Mouse (Mus musculus): ENCODE results near the gene March4. TPM values are rescaled to one million over a fixed set of nuclear protein-coding genes. Genes with fewer than 3 reads are reported as not detected.

March4 gene
- total RNA-seq, 2 experiments from 2014 or later = 28.2 to 29.7 TPM

- DNase-seq (ENCODE audit: low spot score in 2 of 2) = no peak
These were observed 83.9 kb downstream of the March4 start for GRCm38 (mm10) chr1:72452839-72453238.

GRCm38 (mm10) chr1:72450790-72451189 lies 85.9 kb downstream of the March4 start:
- no peak for DNase-seq (ENCODE audit: low spot score in 2 of 2)

GRCm38 (mm10) chr1:72449752-72450151 lies 87.0 kb downstream of the March4 start:
- no peak for DNase-seq (ENCODE audit: low spot score in 2 of 2)

- DNase-seq (ENCODE audit: low spot score in 2 of 2) = no peak
These were observed 94.0 kb downstream of the March4 start for GRCm38 (mm10) chr1:72442747-72443146.

GRCm38 (mm10) chr1:72439146-72439545 lies 97.6 kb downstream of the March4 start:
- DNase-seq (ENCODE audit: low spot score in 2 of 2) = peak; percentile 42 to 54

GRCm38 (mm10) chr1:72436967-72437366 lies 99.8 kb downstream of the March4 start:
- DNase-seq (ENCODE audit: low spot score in 2 of 2) = no peak

GRCm38 (mm10) chr1:72434510-72434909 lies 102.2 kb downstream of the March4 start:
- no peak for DNase-seq (ENCODE audit: low spot score in 2 of 2)

GRCm38 (mm10) chr1:72432579-72432978 lies 104.2 kb downstream of the March4 start:
- DNase-seq (ENCODE audit: low spot score in 2 of 2) = no peak

- no peak for DNase-seq (ENCODE audit: low spot score in 2 of 2)
These were observed 107.5 kb downstream of the March4 start for GRCm38 (mm10) chr1:72429107-72429807.

- no peak for DNase-seq (ENCODE audit: low spot score in 2 of 2)
These were observed 108.2 kb downstream of the March4 start for GRCm38 (mm10) chr1:72428526-72428925.

- no peak for DNase-seq (ENCODE audit: low spot score in 2 of 2)
These were observed 110.3 kb downstream of the March4 start for GRCm38 (mm10) chr1:72426456-72426855.

- DNase-seq (ENCODE audit: low spot score in 2 of 2) = no peak
These were observed 114.6 kb downstream of the March4 start for GRCm38 (mm10) chr1:72422121-72422520.

GRCm38 (mm10) chr1:72420220-72420619 lies 116.5 kb downstream of the March4 start:
- DNase-seq (ENCODE audit: low spot score in 2 of 2) = no peak

GRCm38 (mm10) chr1:72418744-72419655 lies 117.7 kb downstream of the March4 start:
- DNase-seq (ENCODE audit: low spot score in 2 of 2) = peak in 1 of 2 experiments; percentile 53

GRCm38 (mm10) chr1:72414561-72415253 lies 122.0 kb downstream of the March4 start:
- DNase-seq (ENCODE audit: low spot score in 2 of 2) = no peak

GRCm38 (mm10) chr1:72414133-72414532 lies 122.6 kb downstream of the March4 start:
- peak; percentile 53 to 57 for DNase-seq (ENCODE audit: low spot score in 2 of 2)

- DNase-seq (ENCODE audit: low spot score in 2 of 2) = peak in 1 of 2 experiments; percentile 19
These were observed 123.5 kb downstream of the March4 start for GRCm38 (mm10) chr1:72413205-72413604.

- DNase-seq (ENCODE audit: low spot score in 2 of 2) = no peak
These were observed 125.6 kb downstream of the March4 start for GRCm38 (mm10) chr1:72411108-72411507.

GRCm38 (mm10) chr1:72409936-72410335 lies 126.8 kb downstream of the March4 start:
- peak in 1 of 2 experiments; percentile 18 for DNase-seq (ENCODE audit: low spot score in 2 of 2)

- DNase-seq (ENCODE audit: low spot score in 2 of 2) = peak in 1 of 2 experiments; percentile 23
These were observed 130.1 kb downstream of the March4 start for GRCm38 (mm10) chr1:72406505-72407079.

Data from layer of hippocampus, postnatal 14 days (tissue).